Mouse (Mus musculus) forebrain, embryonic 14.5 days (tissue): ENCODE measurements around the gene Timp3. TPM values are rescaled to one million over a fixed set of nuclear protein-coding genes. Genes with fewer than 3 reads are reported as not detected.

Source experiments
- ATAC-seq: fragments of 200-750 bp; cut with Nextera tagmentation; 2 replicates; pipeline ENCODE4 v1.8.0; 2017; ENCODE audit warnings: mild to moderate bottlenecking, moderate library complexity
- DNase-seq: peaks from one replicate; pipeline ENCODE4 v3.0.0-alpha.2; 2015; ENCODE audit warnings: low spot score
- H3K27ac ChIP-seq: fragments of 300-500 bp; sonication (generic); 2 replicates; pipeline ENCODE4 v1.5.1; 2014; ENCODE audit warnings: low read depth, mild to moderate bottlenecking, control low read depth, low read length, moderate library complexity
- H3K27me3 ChIP-seq: fragments of 300-500 bp; sonication (generic); replicated peaks from 2 replicates; pipeline ENCODE4 v1.6.1; 2014; ENCODE audit warnings: low read length, control low read depth, mixed read lengths; ENCODE audit not compliant: control insufficient read depth, insufficient read depth
- H3K36me3 ChIP-seq: fragments of 300-500 bp; sonication (generic); 2 replicates; pipeline ENCODE4 v1.6.1; 2014; ENCODE audit warnings: low read length, control low read depth; ENCODE audit not compliant: control insufficient read depth, insufficient read depth
- H3K4me1 ChIP-seq: fragments of 300-500 bp; sonication (generic); 2 replicates; pipeline ENCODE4 v1.6.1; 2014; ENCODE audit warnings: antibody characterized with exemption, low read length, control low read depth; ENCODE audit not compliant: control insufficient read depth, insufficient read depth
- H3K4me2 ChIP-seq: fragments of 300-500 bp; sonication (generic); 2 replicates; pipeline ENCODE4 v1.6.1; 2014; ENCODE audit warnings: mild to moderate bottlenecking, control low read depth, low read length
- H3K4me3 ChIP-seq: fragments of 300-500 bp; sonication (generic); 2 replicates; pipeline ENCODE4 v1.5.1; 2014; ENCODE audit warnings: low read depth, low read length, control low read depth
- H3K9ac ChIP-seq: fragments of 300-500 bp; sonication (generic); 2 replicates; pipeline ENCODE4 v1.6.1; 2014; ENCODE audit warnings: mild to moderate bottlenecking, low read length, control low read depth, moderate library complexity
- H3K9me3 ChIP-seq: fragments of 300-500 bp; sonication (generic); replicated peaks from 2 replicates; pipeline ENCODE4 v1.6.1; 2016; ENCODE audit warnings: low read length, control low read depth, mixed read lengths; ENCODE audit not compliant: control insufficient read depth
- WGBS: fragments of 180-500 bp; shearing (Covaris S2); extraction: QIAGEN DNeasy Blood & Tissue Kit; methylation state at CpG from one replicate; pipeline ENCODE4 v1.1.7; 2014; 5-methylcytosine and 5-hydroxymethylcytosine counted together
- polyA plus RNA-seq: library from polyadenylated mRNA; unstranded; fragments of >200 nt; fragmentation: Nextera tagmentation; extraction: Ambion mirVana; gene quantifications from 2 replicates; pipeline ENCODE4 v1.2.1, GENCODE M21; 2014

The Timp3 gene
- polyA plus RNA-seq, 1 experiment from 2014 or later = 7.9 TPM

- ATAC-seq (no peak), DNase-seq (no peak)
- Histone ChIP-seq H3K9me3 (no peaks in the 10 kb centered on the region), H3K27ac (no peak overlapping the region), H3K36me3 (no peaks in the 10 kb centered on the region), H3K4me3 (no peak overlapping the region), H3K4me1 (no peaks in the 10 kb centered on the region; the same call in 1 of the 2 replicates), H3K27me3 (no peaks in the 10 kb centered on the region), H3K9ac (no peak overlapping the region), H3K4me2 (no peak overlapping the region)
- 82% methylated on average over 4 of the region's 4 CpGs for WGBS
Measured at GRCm38 (mm10) chr10:86339121-86339520, 38.9 kb downstream of the Timp3 start.

- 81% methylated on average over 2 of the region's 2 CpGs for WGBS
- H3K9me3 ChIP-seq = no peaks in the 10 kb centered on the region
- no peak for ATAC-seq
- no peaks in the 10 kb centered on the region for H3K36me3 ChIP-seq
- DNase-seq = no peak
- no peak overlapping the region for H3K4me3 ChIP-seq
- no peak overlapping the region for H3K9ac ChIP-seq
- no peaks in the 10 kb centered on the region for H3K27me3 ChIP-seq
- no peaks in the 10 kb centered on the region; the same call in 1 of the 2 replicates for H3K4me1 ChIP-seq
- H3K4me2 ChIP-seq = no peak overlapping the region
- no peak overlapping the region for H3K27ac ChIP-seq
Measured at GRCm38 (mm10) chr10:86339649-86340379, 39.6 kb downstream of the Timp3 start.

- ATAC-seq (no peak), DNase-seq (no peak)
- no peak overlapping the region for H3K9ac ChIP-seq
- WGBS = 61% methylated on average over 7 of the region's 7 CpGs
- H3K4me1 ChIP-seq = no peaks in the 10 kb centered on the region; the same call in 1 of the 2 replicates
- no peak overlapping the region for H3K27ac ChIP-seq
- H3K9me3 ChIP-seq = no peaks in the 10 kb centered on the region
- H3K27me3 ChIP-seq = no peaks in the 10 kb centered on the region
- no peak overlapping the region for H3K4me2 ChIP-seq
- no peak overlapping the region for H3K4me3 ChIP-seq
- no peaks in the 10 kb centered on the region for H3K36me3 ChIP-seq
Measured at GRCm38 (mm10) chr10:86340421-86340820, 40.2 kb downstream of the Timp3 start.

- ATAC-seq (no peak), DNase-seq (no peak)
- 87% methylated on average over 3 of the region's 3 CpGs for WGBS
- Histone ChIP-seq H3K27me3 (no peaks in the 10 kb centered on the region), H3K4me1 (no peaks in the 10 kb centered on the region; the same call in 1 of the 2 replicates), H3K4me2 (no peak overlapping the region), H3K9ac (no peak overlapping the region), H3K4me3 (no peak overlapping the region), H3K9me3 (no peaks in the 10 kb centered on the region), H3K27ac (no peak overlapping the region), H3K36me3 (no peaks in the 10 kb centered on the region)
Measured at GRCm38 (mm10) chr10:86340991-86341527, 40.9 kb downstream of the Timp3 start.

GRCm38 (mm10) chr10:86341589-86341988 is 41.4 kb downstream of the Timp3 start:
- no peaks in the 10 kb centered on the region for H3K36me3 ChIP-seq

GRCm38 (mm10) chr10:86342151-86342550 is 42.0 kb downstream of the Timp3 start:
- Histone ChIP-seq H3K9ac (no peak overlapping the region), H3K4me1 (no peaks in the 10 kb centered on the region; the same call in 1 of the 2 replicates), H3K27me3 (no peaks in the 10 kb centered on the region), H3K27ac (no peak overlapping the region), H3K36me3 (no peaks in the 10 kb centered on the region), H3K9me3 (no peaks in the 10 kb centered on the region), H3K4me2 (no peak overlapping the region), H3K4me3 (no peak overlapping the region)
- 78% methylated on average over 4 of the region's 4 CpGs for WGBS
- no peak for ATAC-seq
- DNase-seq = no peak

More at GRCm38 (mm10) chr10:86341589-86341988, 41.4 kb downstream of the Timp3 start:
- H3K9ac ChIP-seq = no peak overlapping the region
- no peaks in the 10 kb centered on the region for H3K9me3 ChIP-seq
- H3K4me2 ChIP-seq = no peak overlapping the region
- H3K4me1 ChIP-seq = no peaks in the 10 kb centered on the region; the same call in 1 of the 2 replicates
- ATAC-seq = no peak
- WGBS = 40% methylated on average over 8 of the region's 8 CpGs
- H3K27ac ChIP-seq = no peak overlapping the region
- no peak for DNase-seq
- no peak overlapping the region for H3K4me3 ChIP-seq
- H3K27me3 ChIP-seq = no peaks in the 10 kb centered on the region

GRCm38 (mm10) chr10:86342713-86343112 is 42.5 kb downstream of the Timp3 start:
- Histone ChIP-seq H3K9ac (no peak overlapping the region), H3K9me3 (no peaks in the 10 kb centered on the region), H3K36me3 (no peaks in the 10 kb centered on the region), H3K4me1 (no peaks in the 10 kb centered on the region; the same call in 1 of the 2 replicates), H3K4me3 (no peak overlapping the region), H3K27ac (no peak overlapping the region), H3K27me3 (no peaks in the 10 kb centered on the region), H3K4me2 (no peak overlapping the region)
- DNase-seq (no peak), ATAC-seq (no peak)
- 74% methylated on average over 7 of the region's 7 CpGs for WGBS

- Histone ChIP-seq H3K9me3 (no peaks in the 10 kb centered on the region), H3K4me3 (no peak overlapping the region), H3K27ac (no peak overlapping the region), H3K9ac (no peak overlapping the region), H3K27me3 (no peaks in the 10 kb centered on the region), H3K36me3 (no peaks in the 10 kb centered on the region), H3K4me1 (no peaks in the 10 kb centered on the region; the same call in 1 of the 2 replicates), H3K4me2 (no peak overlapping the region)
- 81% methylated on average over 6 of the region's 6 CpGs for WGBS
- DNase-seq (no peak), ATAC-seq (no peak)
Measured at GRCm38 (mm10) chr10:86343362-86343761, 43.2 kb downstream of the Timp3 start.

- Histone ChIP-seq H3K9me3 (no peaks in the 10 kb centered on the region), H3K27ac (no peak overlapping the region), H3K4me1 (no peaks in the 10 kb centered on the region; the same call in 1 of the 2 replicates), H3K9ac (no peak overlapping the region), H3K4me3 (no peak overlapping the region), H3K36me3 (no peaks in the 10 kb centered on the region), H3K4me2 (no peak overlapping the region), H3K27me3 (no peaks in the 10 kb centered on the region)
- 93% methylated on average over 7 of the region's 7 CpGs for WGBS
- ATAC-seq (no peak), DNase-seq (no peak)
Measured at GRCm38 (mm10) chr10:86343931-86344330, 43.8 kb downstream of the Timp3 start.
